Mouse (Mus musculus): Measurements from ENCODE around the gene Opn4. TPM values are rescaled to one million over a fixed set of nuclear protein-coding genes. Genes with fewer than 3 reads are reported as not detected.

The Opn4 gene
- polyA plus RNA-seq (2014; fragmentation: Illumina TruSeq; extraction: RNeasy Lipid Tissue Mini Kit (QIAGEN cat#74804); ENCODE audit: low read depth, low replicate concordance), result not detected

DNA sequence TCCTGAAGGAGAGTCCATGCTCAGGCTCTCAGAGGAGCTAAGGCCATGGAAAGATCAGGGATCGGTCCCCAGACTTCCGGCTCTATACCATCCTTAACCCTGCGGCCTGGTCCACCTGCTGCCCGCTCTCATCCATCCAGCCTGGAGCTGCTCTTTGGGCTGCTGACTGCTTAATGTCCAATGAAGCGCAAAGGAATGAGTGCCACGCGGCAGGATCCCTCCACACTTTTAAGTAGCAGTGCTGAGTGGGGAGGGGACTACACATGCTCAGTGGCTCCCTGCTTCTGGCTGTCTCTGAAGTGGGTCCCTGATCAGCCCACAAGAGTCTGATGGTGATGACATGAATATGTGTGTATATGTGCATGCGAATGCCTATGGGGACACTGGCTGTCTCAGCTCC lies at the start of gene Opn4:
TSS of gene Opn4 (minus strand) at position 202 of the 400 bp plus-strand sequence.

DNA sequence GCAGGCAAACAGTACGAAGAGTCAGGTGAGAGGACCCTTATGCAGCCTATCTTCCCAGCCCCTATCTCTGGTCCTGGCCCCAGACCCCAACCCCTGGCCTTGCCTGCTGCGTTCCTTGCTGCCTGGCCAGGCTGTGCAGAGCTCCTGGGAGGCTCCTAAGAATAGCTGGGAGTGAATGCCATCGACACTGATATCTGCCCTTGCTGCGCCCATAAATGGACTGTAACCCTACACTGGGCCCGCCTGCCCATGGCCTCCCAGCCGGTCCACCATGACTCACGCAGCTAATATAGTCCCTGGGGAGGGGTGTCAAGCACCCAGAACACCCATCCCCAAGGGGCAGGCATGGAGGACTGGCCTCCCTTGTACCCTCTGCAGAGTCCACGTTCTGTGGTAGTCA lies 11.4 kb downstream of the Opn4 start, which contains the start of gene Ldb3:
TSS of gene Ldb3 (minus strand) at position 185 of the 400 bp plus-strand sequence.

Other genes starting within 250 kb of the Opn4 start
- not detected for gene Fam25c, start 244.7 kb downstream of the Opn4 start, polyA plus RNA-seq (2014; fragmentation: Illumina TruSeq; extraction: RNeasy Lipid Tissue Mini Kit (QIAGEN cat#74804); ENCODE audit: low read depth, low replicate concordance)
- 744 TPM for gene Sncg, start 225.4 kb downstream of the Opn4 start, polyA plus RNA-seq (2014; fragmentation: Illumina TruSeq; extraction: RNeasy Lipid Tissue Mini Kit (QIAGEN cat#74804); ENCODE audit: low read depth, low replicate concordance)
- gene Mmrn2, start 224.7 kb downstream of the Opn4 start, polyA plus RNA-seq (2014; fragmentation: Illumina TruSeq; extraction: RNeasy Lipid Tissue Mini Kit (QIAGEN cat#74804); ENCODE audit: low read depth, low replicate concordance), result 17.7 TPM
- 35.4 TPM for gene Bmpr1a, start 96.8 kb downstream of the Opn4 start, polyA plus RNA-seq (2014; fragmentation: Illumina TruSeq; extraction: RNeasy Lipid Tissue Mini Kit (QIAGEN cat#74804); ENCODE audit: low read depth, low replicate concordance)
- 0.45 TPM for gene 9230112D13Rik, start 77.3 kb downstream of the Opn4 start, polyA plus RNA-seq (2014; fragmentation: Illumina TruSeq; extraction: RNeasy Lipid Tissue Mini Kit (QIAGEN cat#74804); ENCODE audit: low read depth, low replicate concordance)
- 2.4 TPM for gene Ldb3, start 11.5 kb downstream of the Opn4 start, polyA plus RNA-seq (2014; fragmentation: Illumina TruSeq; extraction: RNeasy Lipid Tissue Mini Kit (QIAGEN cat#74804); ENCODE audit: low read depth, low replicate concordance)
- gene Wapl, start 73.8 kb upstream of the Opn4 start, polyA plus RNA-seq (2014; fragmentation: Illumina TruSeq; extraction: RNeasy Lipid Tissue Mini Kit (QIAGEN cat#74804); ENCODE audit: low read depth, low replicate concordance), result 28.5 TPM
- 0.36 TPM for gene Grid1, start 220.0 kb upstream of the Opn4 start, polyA plus RNA-seq (2014; fragmentation: Illumina TruSeq; extraction: RNeasy Lipid Tissue Mini Kit (QIAGEN cat#74804); ENCODE audit: low read depth, low replicate concordance)